Mouse (Mus musculus): Measurements from ENCODE around the gene Tex2. TPM values are rescaled to one million over a fixed set of nuclear protein-coding genes. Genes with fewer than 3 reads are reported as not detected.

Gene Tex2
- polyA plus RNA-seq, 1 experiment from 2014 or later, result 7.4 TPM

- under 1% methylated on average over 82 of the region's 86 CpGs for WGBS
- Histone ChIP-seq H3K4me1 (ENCODE audit: control insufficient read depth, insufficient read depth, low read length) (no peaks in the 10 kb centered on the region), H3K27ac (replicated peaks; ENCODE audit: low read depth, low read length) (peak overlapping the region; percentile 59), H3K36me3 (replicated peaks; ENCODE audit: control insufficient read depth, insufficient read depth, low read depth, low read length) (no peaks in the 10 kb centered on the region), H3K9ac (replicated peaks; ENCODE audit: low read length) (peak overlapping the region; percentile 77), H3K4me3 (ENCODE audit: low read depth, low read length) (peak overlapping the region; percentile 95), H3K27me3 (ENCODE audit: control insufficient read depth, insufficient read depth, low read length) (no peaks in the 10 kb centered on the region), H3K4me2 (ENCODE audit: low read depth, low read length) (peak overlapping the region; percentile 90), H3K9me3 (replicated peaks; ENCODE audit: control insufficient read depth, low read length) (no peaks in the 10 kb centered on the region)
- ATAC-seq (replicated peaks; ENCODE audit: insufficient number of reproducible peaks, low FRiP score, low TSS enrichment, low read depth) (peak; percentile 76), DNase-seq (ENCODE audit: low spot score) (peak; percentile 49)
These were observed 126.1 kb downstream of the Tex2 start for GRCm38 (mm10) chr11:106486866-106487732.

GRCm38 (mm10) chr11:106486042-106486865 lies 127.0 kb downstream of the Tex2 start:
- Histone ChIP-seq H3K9me3 (replicated peaks; ENCODE audit: control insufficient read depth, low read length) (no peaks in the 10 kb centered on the region), H3K27me3 (ENCODE audit: control insufficient read depth, insufficient read depth, low read length) (no peaks in the 10 kb centered on the region), H3K4me1 (ENCODE audit: control insufficient read depth, insufficient read depth, low read length) (no peaks in the 10 kb centered on the region), H3K9ac (replicated peaks; ENCODE audit: low read length) (no peak overlapping the region), H3K27ac (replicated peaks; ENCODE audit: low read depth, low read length) (no peak overlapping the region), H3K4me3 (ENCODE audit: low read depth, low read length) (peak overlapping the region; percentile 95), H3K4me2 (ENCODE audit: low read depth, low read length) (peak overlapping the region; percentile 90), H3K36me3 (replicated peaks; ENCODE audit: control insufficient read depth, insufficient read depth, low read depth, low read length) (no peaks in the 10 kb centered on the region)
- no peak for ATAC-seq (replicated peaks; ENCODE audit: insufficient number of reproducible peaks, low FRiP score, low TSS enrichment, low read depth)
- 55% methylated on average over 16 of the region's 16 CpGs for WGBS
- DNase-seq (ENCODE audit: low spot score), result no peak

- Histone ChIP-seq H3K9ac (replicated peaks; ENCODE audit: low read length) (no peak overlapping the region), H3K36me3 (replicated peaks; ENCODE audit: control insufficient read depth, insufficient read depth, low read depth, low read length) (no peaks in the 10 kb centered on the region), H3K27ac (replicated peaks; ENCODE audit: low read depth, low read length) (no peak overlapping the region), H3K4me2 (ENCODE audit: low read depth, low read length) (no peak overlapping the region), H3K9me3 (replicated peaks; ENCODE audit: control insufficient read depth, low read length) (no peaks in the 10 kb centered on the region), H3K4me3 (ENCODE audit: low read depth, low read length) (no peak overlapping the region), H3K4me1 (ENCODE audit: control insufficient read depth, insufficient read depth, low read length) (no peaks in the 10 kb centered on the region), H3K27me3 (ENCODE audit: control insufficient read depth, insufficient read depth, low read length) (no peaks in the 10 kb centered on the region)
- WGBS, result 81% methylated on average over 4 of the region's 4 CpGs
- no peak for DNase-seq (ENCODE audit: low spot score)
- no peak for ATAC-seq (replicated peaks; ENCODE audit: insufficient number of reproducible peaks, low FRiP score, low TSS enrichment, low read depth)
These were observed 127.6 kb downstream of the Tex2 start for GRCm38 (mm10) chr11:106485611-106486010.

- ATAC-seq (replicated peaks; ENCODE audit: insufficient number of reproducible peaks, low FRiP score, low TSS enrichment, low read depth) (no peak), DNase-seq (ENCODE audit: low spot score) (no peak)
- Histone ChIP-seq H3K4me1 (ENCODE audit: control insufficient read depth, insufficient read depth, low read length) (no peaks in the 10 kb centered on the region; the same call in 1 of the 2 replicates), H3K9ac (replicated peaks; ENCODE audit: low read length) (no peak overlapping the region), H3K27ac (replicated peaks; ENCODE audit: low read depth, low read length) (no peak overlapping the region), H3K36me3 (replicated peaks; ENCODE audit: control insufficient read depth, insufficient read depth, low read depth, low read length) (no peaks in the 10 kb centered on the region), H3K4me3 (ENCODE audit: low read depth, low read length) (no peak overlapping the region), H3K4me2 (ENCODE audit: low read depth, low read length) (no peak overlapping the region), H3K9me3 (replicated peaks; ENCODE audit: control insufficient read depth, low read length) (no peaks in the 10 kb centered on the region), H3K27me3 (ENCODE audit: control insufficient read depth, insufficient read depth, low read length) (no peaks in the 10 kb centered on the region)
- WGBS, result 95% methylated on average over 4 of the region's 4 CpGs
These were observed 128.3 kb downstream of the Tex2 start for GRCm38 (mm10) chr11:106484875-106485274.

GRCm38 (mm10) chr11:106482867-106483266 lies 130.4 kb downstream of the Tex2 start:
- H3K4me3 ChIP-seq (ENCODE audit: low read depth, low read length), result no peak overlapping the region
- H3K27ac ChIP-seq (replicated peaks; ENCODE audit: low read depth, low read length), result no peak overlapping the region
- no peaks in the 10 kb centered on the region; the same call in 1 of the 2 replicates for H3K4me1 ChIP-seq (ENCODE audit: control insufficient read depth, insufficient read depth, low read length)
- no peak for DNase-seq (ENCODE audit: low spot score)
- H3K9ac ChIP-seq (replicated peaks; ENCODE audit: low read length), result no peak overlapping the region
- H3K9me3 ChIP-seq (replicated peaks; ENCODE audit: control insufficient read depth, low read length), result no peaks in the 10 kb centered on the region
- H3K27me3 ChIP-seq (ENCODE audit: control insufficient read depth, insufficient read depth, low read length), result no peaks in the 10 kb centered on the region
- no peaks in the 10 kb centered on the region for H3K36me3 ChIP-seq (replicated peaks; ENCODE audit: control insufficient read depth, insufficient read depth, low read depth, low read length)
- ATAC-seq (replicated peaks; ENCODE audit: insufficient number of reproducible peaks, low FRiP score, low TSS enrichment, low read depth), result no peak
- 85% methylated on average over 8 of the region's 8 CpGs for WGBS
- no peak overlapping the region for H3K4me2 ChIP-seq (ENCODE audit: low read depth, low read length)

- DNase-seq (ENCODE audit: low spot score) (no peak), ATAC-seq (replicated peaks; ENCODE audit: insufficient number of reproducible peaks, low FRiP score, low TSS enrichment, low read depth) (no peak)
- H3K9me3 ChIP-seq (replicated peaks; ENCODE audit: control insufficient read depth, low read length), result no peaks in the 10 kb centered on the region
- H3K36me3 ChIP-seq (replicated peaks; ENCODE audit: control insufficient read depth, insufficient read depth, low read depth, low read length), result no peaks in the 10 kb centered on the region
- WGBS, result 79% methylated on average over 4 of the region's 4 CpGs
- no peak overlapping the region for H3K27ac ChIP-seq (replicated peaks; ENCODE audit: low read depth, low read length)
- H3K9ac ChIP-seq (replicated peaks; ENCODE audit: low read length), result no peak overlapping the region
- H3K4me1 ChIP-seq (ENCODE audit: control insufficient read depth, insufficient read depth, low read length), result no peaks in the 10 kb centered on the region; the same call in 1 of the 2 replicates
- no peak overlapping the region for H3K4me2 ChIP-seq (ENCODE audit: low read depth, low read length)
- no peaks in the 10 kb centered on the region for H3K27me3 ChIP-seq (ENCODE audit: control insufficient read depth, insufficient read depth, low read length)
- no peak overlapping the region for H3K4me3 ChIP-seq (ENCODE audit: low read depth, low read length)
These were observed 131.6 kb downstream of the Tex2 start for GRCm38 (mm10) chr11:106481651-106482050.

- Histone ChIP-seq H3K9ac (replicated peaks; ENCODE audit: low read length) (no peak overlapping the region), H3K9me3 (replicated peaks; ENCODE audit: control insufficient read depth, low read length) (no peaks in the 10 kb centered on the region), H3K4me3 (ENCODE audit: low read depth, low read length) (no peak overlapping the region), H3K27ac (replicated peaks; ENCODE audit: low read depth, low read length) (no peak overlapping the region), H3K36me3 (replicated peaks; ENCODE audit: control insufficient read depth, insufficient read depth, low read depth, low read length) (no peaks in the 10 kb centered on the region), H3K4me2 (ENCODE audit: low read depth, low read length) (no peak overlapping the region), H3K4me1 (ENCODE audit: control insufficient read depth, insufficient read depth, low read length) (no peaks in the 10 kb centered on the region; the same call in 1 of the 2 replicates), H3K27me3 (ENCODE audit: control insufficient read depth, insufficient read depth, low read length) (no peaks in the 10 kb centered on the region)
- WGBS, result 72% methylated on average over 3 of the region's 3 CpGs
- DNase-seq (ENCODE audit: low spot score), result no peak
- ATAC-seq (replicated peaks; ENCODE audit: insufficient number of reproducible peaks, low FRiP score, low TSS enrichment, low read depth), result no peak
These were observed 132.7 kb downstream of the Tex2 start for GRCm38 (mm10) chr11:106480530-106480885.
